Mouse (Mus musculus) cerebellum, postnatal 36 days (tissue): ENCODE results near the gene Txnrd3.

Experiments used
- DNase-seq, 2 experiments: peaks; one replicate each; pipeline ENCODE4 v3.0.0; 2021 to 2022; ENCODE audit warnings: mixed read lengths in 2 of 2

Txnrd3 gene

DNA sequence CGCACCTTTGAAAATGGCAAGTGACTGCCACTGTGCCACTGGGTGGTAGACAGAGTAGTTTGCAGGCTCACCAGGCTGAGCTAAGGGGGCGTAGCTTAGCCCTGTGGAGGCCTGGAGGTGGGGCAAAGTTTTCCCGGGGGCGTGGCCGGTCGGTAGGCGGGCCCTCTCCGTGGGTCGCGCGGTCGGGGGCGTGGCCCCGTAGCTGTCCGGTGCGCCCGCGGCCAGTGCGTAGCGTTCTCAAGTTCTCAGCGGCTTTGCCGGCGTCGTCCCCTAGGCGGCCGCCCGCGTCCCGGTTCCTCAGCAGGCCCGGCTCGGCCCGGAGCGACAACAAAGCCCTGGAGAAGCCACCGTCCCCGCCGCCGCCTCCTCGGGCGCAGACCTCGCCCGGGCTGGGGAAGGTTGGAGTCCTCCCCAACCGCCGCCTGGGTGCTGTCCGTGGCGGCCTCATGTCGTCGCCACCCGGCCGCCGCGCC, at the start of gene Txnrd3:
Txnrd3 (plus strand) TSS at position 191 of the 473 bp plus-strand sequence.
- DNase-seq = peak; percentile 65 to 79

DNA sequence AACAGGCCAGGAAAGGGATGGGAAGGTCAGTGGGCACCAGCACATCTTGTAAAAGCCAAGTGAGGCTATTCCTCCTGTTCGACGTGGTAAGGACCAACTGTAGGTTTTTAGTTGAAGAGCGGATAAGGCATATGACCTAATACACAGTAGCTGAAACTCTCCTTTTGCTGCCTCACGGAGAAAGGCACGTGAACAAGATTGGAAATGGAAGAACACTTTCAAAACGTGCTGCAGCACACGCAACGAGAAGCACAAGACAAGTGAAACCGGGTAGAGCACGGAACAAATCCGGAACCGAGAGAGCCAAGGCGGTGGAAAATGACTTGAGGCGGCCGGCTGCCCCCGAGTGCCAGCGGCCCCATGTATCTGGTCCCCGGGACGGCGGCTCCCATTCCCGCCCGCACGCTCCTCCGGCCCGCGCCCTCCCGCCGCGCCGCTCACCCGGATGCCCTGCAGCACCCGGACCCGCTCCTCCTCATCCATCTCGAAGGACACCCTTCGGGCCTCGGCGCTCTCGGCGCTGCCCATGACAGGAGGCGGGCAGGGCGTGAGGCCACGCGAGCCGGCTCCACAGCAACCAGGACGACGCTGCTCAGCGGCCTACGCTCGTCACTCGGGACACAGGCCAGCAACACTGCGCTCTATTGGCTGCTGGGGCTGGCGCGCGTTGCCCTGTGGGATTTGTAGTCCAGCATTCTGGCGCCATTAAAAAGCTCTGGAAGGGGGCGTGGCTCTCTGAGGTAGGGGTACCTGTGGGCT, 48.6 kb upstream of the Txnrd3 start, which contains the start of gene Chchd6:
Chchd6 (minus strand) TSS at position 635 of the 759 bp plus-strand sequence.
- DNase-seq = peak; percentile 96 to 97

GRCm38 (mm10) chr6:89595777-89596146, 48.0 kb upstream of the Txnrd3 start:
- DNase-seq = no peak

GRCm38 (mm10) chr6:89596510-89596909, 47.3 kb upstream of the Txnrd3 start:
- no peak for DNase-seq

- no peak for DNase-seq
Observed at GRCm38 (mm10) chr6:89606096-89606495, 37.7 kb upstream of the Txnrd3 start.

DNA sequence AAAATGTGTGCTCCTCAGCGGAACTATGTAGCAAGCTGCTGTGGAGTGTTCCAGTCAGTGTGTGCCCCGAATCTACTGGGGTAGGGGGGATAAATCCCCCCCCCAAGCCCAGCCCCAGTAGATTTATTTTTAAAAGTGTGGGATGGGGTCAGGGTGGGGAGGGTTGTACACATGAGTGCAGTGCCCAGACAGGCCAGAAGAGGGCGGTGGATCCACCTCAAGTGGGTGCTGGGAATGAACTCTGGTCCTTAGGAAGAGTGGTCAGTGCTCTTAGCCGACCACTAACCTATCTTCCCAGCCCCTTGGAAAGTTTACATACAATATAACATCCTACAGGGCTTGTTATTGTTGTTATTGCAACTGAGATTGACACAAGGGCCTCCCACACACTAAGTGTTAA, 35.8 kb upstream of the Txnrd3 start:
- DNase-seq = peak in 1 of 2 experiments; percentile 18

DNA sequence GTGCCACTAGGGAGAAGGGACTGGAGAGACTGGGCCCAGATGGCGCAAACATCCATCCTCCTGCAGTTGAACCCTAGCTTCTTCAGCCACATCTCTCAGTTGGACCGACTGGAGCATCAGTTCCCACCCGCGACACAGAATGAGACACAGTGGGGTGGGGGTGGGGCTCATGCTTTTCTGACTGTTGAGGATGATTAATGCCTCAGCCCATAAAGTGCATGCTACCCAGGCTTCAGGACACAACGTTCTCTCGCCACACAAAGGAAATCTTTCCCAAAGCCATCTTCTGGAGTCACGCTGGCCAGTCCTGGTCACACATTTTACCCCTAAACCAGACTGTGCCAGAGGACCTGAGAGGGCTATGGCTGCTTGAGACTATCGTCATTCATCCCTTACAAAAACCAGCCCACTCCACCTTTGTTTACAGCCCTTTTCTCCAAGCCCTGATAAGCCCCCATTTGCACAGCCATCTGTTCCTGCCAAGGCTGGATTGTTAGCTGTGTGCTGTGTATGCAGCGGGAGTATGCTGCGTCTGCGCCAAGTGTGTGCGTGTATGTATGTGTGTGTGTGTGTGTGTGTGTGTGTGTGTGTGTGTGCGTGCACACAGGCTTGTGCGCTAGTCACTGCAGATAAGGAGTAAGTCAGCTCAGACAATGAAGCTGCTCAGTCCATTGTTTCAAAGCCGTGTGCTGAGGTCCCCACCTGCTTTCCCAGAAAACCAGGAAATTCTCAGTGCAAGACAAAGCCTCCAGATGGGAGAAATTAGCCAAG, 30.3 kb upstream of the Txnrd3 start:
- DNase-seq = peak; percentile 13 to 18

DNA sequence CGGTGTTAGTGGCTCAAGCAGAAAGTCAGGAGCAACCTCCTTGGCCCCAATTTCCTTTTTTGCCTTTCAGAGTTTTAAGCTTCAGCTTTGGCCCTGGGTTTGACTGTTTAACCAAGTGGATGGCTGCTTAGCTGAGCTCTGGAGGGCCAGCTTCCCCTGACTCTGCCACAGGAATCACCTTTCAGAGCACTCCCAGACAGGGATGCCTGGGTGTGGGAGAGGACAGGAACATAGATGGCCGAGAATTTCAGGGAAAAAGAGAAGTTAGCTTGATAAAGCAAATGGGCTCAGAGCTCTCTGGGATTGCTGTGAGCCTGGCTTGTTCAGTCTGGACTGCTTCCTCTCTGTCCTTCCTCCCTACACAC, 29.7 kb upstream of the Txnrd3 start:
- no peak for DNase-seq

DNA sequence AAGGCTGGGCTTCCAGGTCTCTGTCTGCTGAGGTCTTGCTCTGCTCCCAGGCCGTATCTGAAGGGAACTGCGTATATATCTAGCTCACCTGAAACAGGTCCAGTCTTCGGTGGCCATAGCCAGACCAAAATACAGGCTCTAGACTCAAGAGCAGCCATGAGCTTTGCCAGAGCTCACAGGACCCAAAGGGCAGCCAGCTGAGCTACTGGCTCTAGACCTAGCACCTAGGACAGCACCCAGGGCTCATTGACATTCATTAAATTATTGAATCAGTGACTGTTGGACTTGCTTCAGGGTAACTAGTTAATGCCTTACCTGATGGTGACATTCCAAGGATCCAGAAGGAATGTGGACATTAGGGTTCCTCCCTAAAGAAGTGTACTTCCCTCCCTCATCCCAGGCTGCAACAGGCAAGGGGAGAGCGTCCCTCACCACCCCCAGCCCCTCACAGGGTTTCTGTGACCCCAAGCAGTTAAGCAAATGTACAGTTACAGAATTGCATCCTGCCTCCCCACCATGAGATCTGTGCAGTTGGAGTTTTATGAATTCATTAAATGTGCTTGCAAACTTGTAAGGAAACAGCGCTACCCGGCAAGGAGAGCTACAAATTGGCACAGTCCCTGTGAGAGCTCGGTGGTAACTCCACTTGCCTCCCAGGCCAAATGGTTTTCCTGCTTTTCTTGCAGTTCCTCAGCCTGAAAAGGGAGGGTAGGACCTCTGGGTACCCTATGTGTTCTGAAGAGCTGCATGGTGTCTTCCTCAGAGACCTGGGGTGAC, 29.0 kb upstream of the Txnrd3 start:
- no peak for DNase-seq

- no peak for DNase-seq
Observed at GRCm38 (mm10) chr6:89615373-89615755, 28.4 kb upstream of the Txnrd3 start.

DNA sequence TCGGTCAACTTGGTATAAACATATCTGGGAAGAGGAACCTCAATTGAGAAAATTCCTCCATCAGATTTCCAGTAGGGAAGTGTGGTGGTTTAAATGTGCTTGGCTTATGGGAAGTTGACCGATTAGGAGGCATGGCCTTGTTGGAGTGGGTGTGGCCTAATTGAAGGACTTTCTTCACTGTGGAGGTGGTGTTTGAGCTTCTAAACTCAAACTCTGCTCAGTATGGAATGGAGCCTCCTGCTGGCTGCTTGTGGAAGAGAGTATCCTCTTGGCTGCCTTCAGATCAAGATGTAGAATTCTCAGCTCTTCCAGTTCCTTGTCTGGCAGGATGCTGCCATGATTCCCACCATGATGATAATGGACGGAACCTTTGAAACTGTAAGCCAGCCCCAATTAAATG, 21.1 kb upstream of the Txnrd3 start:
- DNase-seq = no peak

DNA sequence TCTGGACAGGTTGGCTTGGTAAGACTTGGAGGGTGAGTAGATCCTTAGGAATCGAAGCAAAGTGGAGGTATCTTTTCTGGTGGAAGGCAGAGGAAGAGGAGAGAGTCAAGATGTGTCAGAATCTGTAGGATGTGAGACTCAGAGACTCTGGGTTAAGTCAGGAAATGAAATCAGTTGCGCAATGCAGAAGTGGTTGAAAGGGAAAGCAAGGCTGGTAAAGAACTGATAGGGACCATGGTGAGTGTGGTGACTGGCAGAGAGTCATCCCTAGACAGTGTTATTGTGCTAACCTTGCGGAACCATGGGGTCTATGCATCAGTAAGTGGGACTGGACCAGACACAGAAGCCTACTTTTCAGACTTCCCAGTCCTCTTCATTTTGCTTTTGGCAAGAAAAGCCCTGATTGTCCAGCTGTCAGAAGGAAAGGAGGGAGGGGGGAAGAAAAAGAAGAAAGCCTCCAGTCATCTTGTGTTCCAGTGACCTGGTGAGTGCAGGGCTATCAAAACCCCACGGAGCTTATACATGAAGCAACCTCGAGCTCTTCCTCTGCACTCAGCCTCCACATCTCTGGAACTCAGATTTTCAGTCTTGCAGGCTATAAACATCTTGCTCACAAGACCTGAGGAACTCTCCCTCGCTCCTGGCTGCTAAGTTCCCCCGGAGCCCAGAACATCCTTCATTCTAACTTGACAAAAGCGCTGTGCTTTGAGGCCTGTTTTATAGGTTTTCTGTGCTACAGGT, 15.6 kb upstream of the Txnrd3 start:
- no peak for DNase-seq

GRCm38 (mm10) chr6:89631809-89632562, 11.8 kb upstream of the Txnrd3 start:
- DNase-seq = peak; percentile 76 to 88

GRCm38 (mm10) chr6:89633115-89633514, 10.7 kb upstream of the Txnrd3 start:
- DNase-seq = no peak

DNA sequence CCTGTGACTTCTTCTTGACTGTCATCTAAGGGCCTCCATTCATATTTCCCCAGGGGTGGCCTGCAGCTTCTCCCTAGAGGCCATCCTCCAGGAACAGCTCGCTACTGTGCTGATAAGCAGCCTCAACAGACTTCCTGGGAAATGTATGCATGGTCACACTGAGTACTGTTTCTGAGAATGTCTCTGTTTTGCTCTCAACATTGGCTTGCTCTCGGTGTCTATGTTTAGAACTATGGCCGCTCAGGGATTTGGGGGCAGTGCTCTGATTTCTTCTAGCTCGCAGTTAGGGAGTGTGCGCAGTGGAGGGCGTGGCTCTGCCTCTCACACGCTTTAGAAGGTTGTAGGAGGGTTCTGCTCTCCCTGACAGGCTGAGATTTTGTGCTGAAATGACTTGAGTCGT, 9.4 kb upstream of the Txnrd3 start:
- DNase-seq = no peak

GRCm38 (mm10) chr6:89637977-89638376, 5.8 kb upstream of the Txnrd3 start:
- DNase-seq = no peak

DNA sequence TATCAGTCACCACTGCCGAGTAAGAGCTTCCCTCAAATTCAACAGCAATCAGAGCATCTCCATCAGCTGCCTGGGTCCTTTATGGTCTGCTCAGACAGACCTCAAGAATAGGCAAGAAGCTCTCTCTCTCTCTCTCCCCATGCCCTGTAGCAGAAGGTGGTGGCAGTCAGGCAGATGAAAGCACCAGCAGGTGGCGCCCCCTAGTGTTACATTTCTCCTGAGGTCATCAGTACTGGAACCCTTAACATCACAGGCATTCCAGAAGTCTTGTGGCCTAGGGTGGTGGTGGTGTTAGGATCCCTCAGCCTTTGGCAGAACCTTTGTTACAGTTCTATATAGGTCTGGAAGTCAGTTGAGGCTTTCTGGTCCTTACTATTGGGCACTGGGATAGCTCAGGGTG, 4.8 kb upstream of the Txnrd3 start:
- peak; percentile 33 to 38 for DNase-seq

GRCm38 (mm10) chr6:89644271-89645075, 685 bp downstream of the Txnrd3 start:
- peak; percentile 61 to 71 for DNase-seq

DNA sequence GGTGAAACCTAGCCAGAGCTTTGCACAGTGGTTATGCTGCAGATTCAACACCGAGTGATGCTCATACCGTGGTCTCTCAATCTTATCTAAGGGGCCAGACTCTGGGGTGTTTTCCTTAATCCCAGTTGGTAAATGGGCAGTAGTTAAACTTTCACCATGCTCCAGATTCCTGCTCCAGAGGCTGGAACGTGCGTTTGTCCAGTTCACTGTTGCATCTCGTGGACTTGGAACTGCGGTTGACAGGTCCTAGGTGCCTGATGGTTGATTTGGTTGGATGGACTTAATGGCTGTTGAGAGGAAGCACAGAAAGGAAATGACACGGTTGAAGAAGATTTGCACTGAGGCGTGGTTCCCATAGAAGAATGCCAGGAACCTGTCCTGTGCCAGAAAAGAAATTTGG, 6.1 kb downstream of the Txnrd3 start:
- DNase-seq = no peak

DNA sequence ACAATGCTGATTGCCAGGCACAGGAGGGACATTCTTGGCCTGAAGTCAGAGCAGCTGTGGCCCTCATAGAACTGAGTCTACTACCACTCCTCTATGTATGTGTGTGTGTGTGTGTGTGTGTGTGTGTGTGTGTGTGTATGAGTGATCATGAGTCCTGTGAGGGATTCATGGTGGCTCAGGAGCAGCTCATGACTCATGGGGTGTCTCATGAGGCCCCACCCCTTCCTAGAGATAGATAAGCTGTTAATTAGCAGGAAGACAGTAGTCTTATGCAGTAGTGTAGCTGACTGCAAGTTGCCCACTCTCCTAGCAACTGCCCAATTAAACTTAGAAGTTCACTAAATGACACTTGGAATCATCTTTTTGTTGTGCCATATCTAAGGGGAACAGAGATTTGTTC, 8.0 kb downstream of the Txnrd3 start:
- no peak for DNase-seq

- no peak for DNase-seq
Observed at GRCm38 (mm10) chr6:89655011-89655410, 11.2 kb downstream of the Txnrd3 start.
